Mouse (Mus musculus) ZHBTc4 (cell line): ENCODE results near the gene Syce1l.

Source experiments
- DNase-seq: peaks from one replicate; pipeline ENCODE4 v3.0.0-alpha.2; 2011; ENCODE audit warnings: low read depth, low spot score

The Syce1l gene

GRCm38 (mm10) chr8:113642926-113643325 lies at the start of gene Syce1l:
Gene Syce1l (plus strand): TSS chr8:113643213.
- peak; percentile 13 for DNase-seq

- DNase-seq, result peak; percentile 74
Measured at GRCm38 (mm10) chr8:113598401-113598800, 44.6 kb upstream of the Syce1l start.

- DNase-seq, result peak; percentile 62
Measured at GRCm38 (mm10) chr8:113632634-113633033, 10.4 kb upstream of the Syce1l start.

- no peak for DNase-seq
Measured at GRCm38 (mm10) chr8:113634161-113634560, 8.9 kb upstream of the Syce1l start.

GRCm38 (mm10) chr8:113634670-113635591 lies 8.1 kb upstream of the Syce1l start, which contains the start of gene Mon1b:
Gene Mon1b (plus strand): TSS chr8:113635587.
- DNase-seq, result peak; percentile 97

- no peak for DNase-seq
Measured at GRCm38 (mm10) chr8:113635592-113636279, 7.3 kb upstream of the Syce1l start.

- DNase-seq, result no peak
Measured at GRCm38 (mm10) chr8:113636280-113636628, 6.8 kb upstream of the Syce1l start.

- DNase-seq, result no peak
Measured at GRCm38 (mm10) chr8:113640357-113640756, 2.7 kb upstream of the Syce1l start.

- DNase-seq, result no peak
Measured at GRCm38 (mm10) chr8:113643479-113644210, 632 bp downstream of the Syce1l start.

- DNase-seq, result no peak
Measured at GRCm38 (mm10) chr8:113645220-113645619, 2.2 kb downstream of the Syce1l start.

GRCm38 (mm10) chr8:113652450-113652849 lies 9.4 kb downstream of the Syce1l start:
- no peak for DNase-seq

- no peak for DNase-seq
Measured at GRCm38 (mm10) chr8:113653151-113653550, 10.1 kb downstream of the Syce1l start.

GRCm38 (mm10) chr8:113656154-113656553 lies 13.1 kb downstream of the Syce1l start:
- no peak for DNase-seq

- no peak for DNase-seq
Measured at GRCm38 (mm10) chr8:113656681-113657298, 13.8 kb downstream of the Syce1l start.

GRCm38 (mm10) chr8:113660128-113660527 lies 17.1 kb downstream of the Syce1l start:
- DNase-seq, result peak; percentile 11

GRCm38 (mm10) chr8:113664544-113664943 lies 21.5 kb downstream of the Syce1l start:
- DNase-seq, result peak; percentile 57

- DNase-seq, result no peak
Measured at GRCm38 (mm10) chr8:113665036-113665435, 22.0 kb downstream of the Syce1l start.

- no peak for DNase-seq
Measured at GRCm38 (mm10) chr8:113665951-113666350, 22.9 kb downstream of the Syce1l start.

GRCm38 (mm10) chr8:113666714-113667432 lies 23.9 kb downstream of the Syce1l start:
- DNase-seq, result no peak

GRCm38 (mm10) chr8:113669924-113670323 lies 26.9 kb downstream of the Syce1l start:
- no peak for DNase-seq
